Mouse (Mus musculus) brain, adult 2 months (tissue): ENCODE measurements around the gene Gm4565.
"Not testable (repeated sequence)": the region's sequence is repeated elsewhere in the genome, so short reads cannot be mapped to it uniquely, and the experiment has no call there.

Experiments
- DNase-seq: peaks from one replicate; pipeline ENCODE4 v3.0.0; 2011; ENCODE audit warnings: low read depth, low spot score

The Gm4565 gene

DNA sequence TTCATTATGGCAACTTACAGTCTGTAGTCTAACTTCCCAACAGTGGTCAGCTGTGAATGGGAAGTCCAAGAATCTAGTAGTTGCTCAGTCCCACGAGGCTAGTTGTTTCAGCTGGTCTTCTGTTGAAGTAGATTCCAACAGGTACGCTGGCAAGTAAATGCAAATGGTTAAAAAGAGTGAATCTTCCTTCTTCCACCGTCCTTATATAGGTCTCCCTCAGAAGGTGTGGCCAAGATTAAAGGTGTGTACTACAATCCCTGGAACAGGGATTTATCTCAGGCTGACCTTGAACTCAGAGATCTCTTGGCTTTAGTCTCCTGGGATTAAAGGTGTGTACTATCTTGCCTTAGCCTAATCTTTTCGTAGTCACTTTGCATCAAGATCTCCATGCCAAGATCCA lies at the start of gene Gm4565:
Gm4565 (minus strand) TSS at position 101 of the 400 bp plus-strand sequence.
- not testable (repeated sequence) for DNase-seq

DNA sequence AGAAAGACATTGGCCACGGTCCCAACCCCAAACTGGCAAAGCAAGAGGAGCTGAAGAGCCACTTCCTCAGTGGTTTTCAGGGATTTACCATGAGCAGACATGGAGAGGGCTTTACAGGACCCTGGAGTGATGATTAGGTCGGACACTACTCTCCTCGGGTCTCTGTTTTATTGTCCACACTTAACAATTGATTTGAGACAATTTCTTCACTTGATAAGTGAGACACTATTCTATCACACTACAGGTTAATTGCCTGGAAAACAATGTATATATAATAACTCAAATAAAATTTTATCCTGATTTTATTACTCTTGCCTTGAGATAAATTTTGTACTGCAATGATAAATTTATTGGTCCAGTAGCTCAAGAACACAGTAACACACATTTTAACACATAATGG lies 22.7 kb downstream of the Gm4565 start, which contains the start of gene Gm4201:
Gm4201 (minus strand) TSS at position 101 of the 400 bp plus-strand sequence.
- DNase-seq: not testable (repeated sequence)

DNA sequence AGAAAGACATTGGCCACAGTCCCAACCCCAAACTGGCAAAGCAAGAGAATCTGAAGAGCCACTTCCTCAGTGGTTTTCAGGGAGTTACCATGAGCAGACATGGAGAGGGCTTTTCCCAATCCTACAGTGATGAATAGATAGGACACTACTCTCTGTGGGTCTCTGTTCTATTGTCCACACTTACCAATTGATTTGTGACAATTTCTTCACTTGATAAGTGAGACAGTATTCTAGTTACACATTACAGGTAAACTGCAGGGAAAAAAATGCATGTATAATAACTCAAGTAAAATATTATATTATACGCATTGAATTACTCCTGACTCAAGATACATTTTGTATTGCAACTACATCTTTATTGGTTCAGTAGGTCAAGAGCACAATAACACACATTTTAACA lies 53.1 kb downstream of the Gm4565 start, which contains the start of gene Gm8677:
Gm8677 (minus strand) TSS at position 101 of the 400 bp plus-strand sequence.
- not testable (repeated sequence) for DNase-seq
